ENCODE assay signal across 9 mouse cellular contexts in the genomic region with DNA sequence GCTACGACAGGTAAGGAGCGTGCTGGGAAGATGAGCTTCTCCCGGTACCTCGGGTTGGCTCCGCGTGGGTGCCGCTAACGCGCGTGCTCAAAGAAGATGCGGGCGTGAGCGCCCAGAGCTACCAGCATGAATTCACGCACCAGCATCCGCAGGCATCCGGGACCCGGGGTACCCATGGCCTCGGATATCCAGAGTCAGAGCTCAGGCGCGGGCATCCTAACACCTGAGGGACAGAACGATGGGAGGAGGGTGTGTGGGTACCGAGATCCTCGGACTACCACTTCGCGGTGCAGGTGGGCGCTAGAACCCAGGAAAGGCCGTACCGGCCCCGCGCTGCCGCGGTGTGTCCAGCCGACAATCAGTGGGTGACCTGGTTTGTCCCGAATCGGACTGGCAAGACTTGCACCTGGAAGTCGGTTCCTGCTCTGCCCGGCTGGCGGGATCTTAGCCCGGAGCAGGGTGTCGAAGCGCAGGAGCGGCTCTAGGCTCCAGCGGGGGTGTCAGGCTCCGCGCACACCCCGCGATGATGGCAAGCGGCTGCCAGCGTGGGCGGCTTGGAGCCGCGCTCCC. TPM values are rescaled to one million over a fixed set of nuclear protein-coding genes. Genes with fewer than 3 reads are reported as not detected.
DNase-seq lines count a peak whose midpoint lies in the region; ATAC-seq and TF ChIP-seq lines count a peak whose summit lies in the region.
"Had no signal": no experiment of that assay in that cellular context is flagged by ENCODE, and none has a peak within 500 bp of the region (broad histone marks: within the 10 kb centered on the region; RNA-seq: fewer than 3 reads in every experiment).

No protein-coding gene starts in this region.

- no peak overlapping the region for H3K27ac ChIP-seq in kidney, embryonic 14.5 days (ENCODE audit: low read depth, low read length)
- H3K27ac ChIP-seq in embryonic facial prominence, embryonic 15.5 days (replicated peaks) = no peak overlapping the region
- H3K27ac ChIP-seq in hindbrain, embryonic 16.5 days (ENCODE audit: low read depth, low read length) = peak overlapping the region; percentile 82
- no peak overlapping the region for H3K27ac ChIP-seq in limb, embryonic 14.5 days (replicated peaks; ENCODE audit: low read depth, low read length)

- no peak for DNase-seq in kidney, postnatal 14 days
- DNase-seq in ZHBTc4 (ENCODE audit: low read depth, low spot score) = peak; percentile 35
- no peak for DNase-seq in limb, embryonic 14.5 days (ENCODE audit: low spot score)
- DNase-seq in right cerebral cortex, adult 2 months (ENCODE audit: low spot score in 2 of 2) = peak; percentile 76 to 81
- no peak for DNase-seq in spleen, adult 12 weeks (ENCODE audit: low spot score)

- 0 out of 2 replicates have a peak, but pooled peaks cover 6% of the 10 kb centered on the region for H3K4me1 ChIP-seq in kidney, embryonic 14.5 days (ENCODE audit: control insufficient read depth, insufficient read depth, low read length)
- peaks cover 13% of the 10 kb centered on the region for H3K4me1 ChIP-seq in embryonic facial prominence, embryonic 15.5 days
- peaks cover 11% of the 10 kb centered on the region for H3K4me1 ChIP-seq in hindbrain, embryonic 16.5 days (ENCODE audit: control insufficient read depth, insufficient read depth, low read depth, low read length)
- no peaks in the 10 kb centered on the region for H3K4me1 ChIP-seq in limb, embryonic 14.5 days (ENCODE audit: control insufficient read depth, insufficient read depth, low read length)

- 1% methylated on average over 52 of the region's 52 CpGs for WGBS in kidney, embryonic 14.5 days
- under 1% methylated on average over 52 of the region's 52 CpGs for WGBS in embryonic facial prominence, embryonic 15.5 days
- 1% methylated on average over 52 of the region's 52 CpGs for WGBS in hindbrain, embryonic 16.5 days
- WGBS in limb, embryonic 14.5 days = under 1% methylated on average over 52 of the region's 52 CpGs

- H3K36me3 ChIP-seq in kidney, embryonic 14.5 days (ENCODE audit: control insufficient read depth, insufficient read depth, low read length) = no peaks in the 10 kb centered on the region; the same call in 1 of the 2 replicates
- 0 out of 2 replicates have a peak, but pooled peaks cover under 1% of the 10 kb centered on the region for H3K36me3 ChIP-seq in embryonic facial prominence, embryonic 15.5 days
- no peaks in the 10 kb centered on the region for H3K36me3 ChIP-seq in hindbrain, embryonic 16.5 days (ENCODE audit: control insufficient read depth, insufficient read depth, low read length)
- 0 out of 2 replicates have a peak, but pooled peaks cover under 1% of the 10 kb centered on the region for H3K36me3 ChIP-seq in limb, embryonic 14.5 days (ENCODE audit: control insufficient read depth, insufficient read depth, low read length)

- no peaks in the 10 kb centered on the region for H3K9me3 ChIP-seq in kidney, embryonic 14.5 days (ENCODE audit: control insufficient read depth, low read length)
- H3K9me3 ChIP-seq in embryonic facial prominence, embryonic 15.5 days (replicated peaks) = no peaks in the 10 kb centered on the region
- no peaks in the 10 kb centered on the region for H3K9me3 ChIP-seq in hindbrain, embryonic 16.5 days (ENCODE audit: control insufficient read depth, low read length)
- H3K9me3 ChIP-seq in limb, embryonic 14.5 days (ENCODE audit: control insufficient read depth, low read length) = no peaks in the 10 kb centered on the region

- peak overlapping the region; percentile 92 for H3K4me2 ChIP-seq in kidney, embryonic 14.5 days (replicated peaks; ENCODE audit: low read depth, low read length)
- H3K4me2 ChIP-seq in embryonic facial prominence, embryonic 15.5 days (replicated peaks) = peak overlapping the region; percentile 96
- peak overlapping the region; percentile 85 for H3K4me2 ChIP-seq in hindbrain, embryonic 16.5 days (ENCODE audit: low read length)
- peak overlapping the region; percentile 90 for H3K4me2 ChIP-seq in limb, embryonic 14.5 days (replicated peaks; ENCODE audit: low read depth, low read length, severe bottlenecking)

- H3K4me3 ChIP-seq in kidney, embryonic 14.5 days (ENCODE audit: low read length) = peak overlapping the region; percentile 49
- H3K4me3 ChIP-seq in embryonic facial prominence, embryonic 15.5 days (replicated peaks) = peak overlapping the region; percentile 50
- peak overlapping the region; percentile 63 for H3K4me3 ChIP-seq in hindbrain, embryonic 16.5 days (ENCODE audit: low read length)
- peak overlapping the region; percentile 51 for H3K4me3 ChIP-seq in limb, embryonic 14.5 days (replicated peaks; ENCODE audit: low read length)

- H3K27me3 ChIP-seq in kidney, embryonic 14.5 days (ENCODE audit: control insufficient read depth, insufficient read depth, low read length) = peaks cover 33% of the 10 kb centered on the region
- peaks cover 42% of the 10 kb centered on the region for H3K27me3 ChIP-seq in embryonic facial prominence, embryonic 15.5 days
- H3K27me3 ChIP-seq in hindbrain, embryonic 16.5 days (replicated peaks; ENCODE audit: control insufficient read depth, insufficient read depth, low read length) = no peaks in the 10 kb centered on the region
- H3K27me3 ChIP-seq in limb, embryonic 14.5 days (ENCODE audit: control insufficient read depth, insufficient read depth, low read length) = peaks cover 29% of the 10 kb centered on the region

- peak; percentile 64 for ATAC-seq in kidney, embryonic 14.5 days (ENCODE audit: low FRiP score, low TSS enrichment)
- ATAC-seq in embryonic facial prominence, embryonic 15.5 days (ENCODE audit: insufficient number of reproducible peaks, low FRiP score, low TSS enrichment, low read depth) = 0 out of 2 replicates have a peak, but pooled peaks have one; percentile 26
- ATAC-seq in hindbrain, embryonic 16.5 days = peak; percentile 53
- no peak for ATAC-seq in limb, embryonic 14.5 days (ENCODE audit: low FRiP score, low read depth)

- H3K9ac ChIP-seq in kidney, embryonic 14.5 days (ENCODE audit: low read depth, low read length) = peak overlapping the region; percentile 28; the same call in 1 of the 2 replicates
- H3K9ac ChIP-seq in embryonic facial prominence, embryonic 15.5 days = peak overlapping the region; percentile 7
- H3K9ac ChIP-seq in hindbrain, embryonic 16.5 days (ENCODE audit: low read depth, low read length) = peak overlapping the region; percentile 76
- peak overlapping the region; percentile 52 for H3K9ac ChIP-seq in limb, embryonic 14.5 days (ENCODE audit: low read depth, low read length, severe bottlenecking)

- no peak for TF ChIP-seq POLR2A in limb, embryonic 14.5 days (IDR thresholded peaks at IDR 0.05; ENCODE audit: borderline replicate concordance, extremely low read depth, insufficient read depth, insufficient read length)

RNA-seq across cellular contexts. Expression of a gene that starts 0.7 kb away (rescaled TPM):
- polyA plus RNA-seq in kidney, embryonic 14.5 days (2014; fragmentation: Nextera tagmentation; extraction: Ambion mirVana) = 0.49 and 0.81 TPM in 2 replicates
- polyA plus RNA-seq in embryonic facial prominence, embryonic 15.5 days (2015; fragmentation: Nextera tagmentation; extraction: Ambion mirVana) = 4.1 and 4.2 TPM in 2 replicates
- 41.9 and 50.8 TPM in 2 replicates for polyA plus RNA-seq in hindbrain, embryonic 16.5 days (2015; fragmentation: Nextera tagmentation; extraction: Ambion mirVana)
- polyA plus RNA-seq in limb, embryonic 14.5 days (2012; rRNA removed) = 14.1 and 15.5 TPM in 2 replicates
- polyA plus RNA-seq in limb, embryonic 14.5 days (2014; fragmentation: Nextera tagmentation; extraction: Ambion mirVana) = 4.0 TPM in 2 replicates
- polyA plus RNA-seq: G1E had no signal

RNA-seq across cellular contexts. Expression of a gene that starts 16.6 kb away (rescaled TPM):
- polyA plus RNA-seq in kidney, embryonic 14.5 days (2014; fragmentation: Nextera tagmentation; extraction: Ambion mirVana) = 91.7 and 109 TPM in 2 replicates
- 97.9 and 102 TPM in 2 replicates for polyA plus RNA-seq in embryonic facial prominence, embryonic 15.5 days (2015; fragmentation: Nextera tagmentation; extraction: Ambion mirVana)
- 67.3 and 70.9 TPM in 2 replicates for polyA plus RNA-seq in hindbrain, embryonic 16.5 days (2015; fragmentation: Nextera tagmentation; extraction: Ambion mirVana)
- polyA plus RNA-seq in limb, embryonic 14.5 days (2012; rRNA removed) = 122 and 141 TPM in 2 replicates
- polyA plus RNA-seq in limb, embryonic 14.5 days (2014; fragmentation: Nextera tagmentation; extraction: Ambion mirVana) = 120 and 123 TPM in 2 replicates

RNA-seq across cellular contexts. Expression of a gene that starts 20.9 kb away (rescaled TPM):
- polyA plus RNA-seq in kidney, embryonic 14.5 days (2014; fragmentation: Nextera tagmentation; extraction: Ambion mirVana) = not detected in 2 replicates
- polyA plus RNA-seq in embryonic facial prominence, embryonic 15.5 days (2015; fragmentation: Nextera tagmentation; extraction: Ambion mirVana) = 1.9 and 2.3 TPM in 2 replicates
- polyA plus RNA-seq in hindbrain, embryonic 16.5 days (2015; fragmentation: Nextera tagmentation; extraction: Ambion mirVana) = 0.04 TPM in 1 of 2 replicates, not detected in the other
- polyA plus RNA-seq in limb, embryonic 14.5 days (2012; rRNA removed) = 0.10 and 0.19 TPM in 2 replicates
- 0.10 and 0.25 TPM in 2 replicates for polyA plus RNA-seq in limb, embryonic 14.5 days (2014; fragmentation: Nextera tagmentation; extraction: Ambion mirVana)

RNA-seq across cellular contexts. Expression of a gene that starts 56.6 kb away (rescaled TPM):
- not detected in 2 replicates for polyA plus RNA-seq in kidney, embryonic 14.5 days (2014; fragmentation: Nextera tagmentation; extraction: Ambion mirVana)
- polyA plus RNA-seq in embryonic facial prominence, embryonic 15.5 days (2015; fragmentation: Nextera tagmentation; extraction: Ambion mirVana) = not detected in 2 replicates
- polyA plus RNA-seq in hindbrain, embryonic 16.5 days (2015; fragmentation: Nextera tagmentation; extraction: Ambion mirVana) = not detected in 2 replicates
- not detected in 2 replicates for polyA plus RNA-seq in limb, embryonic 14.5 days (2012; rRNA removed)
- polyA plus RNA-seq in limb, embryonic 14.5 days (2014; fragmentation: Nextera tagmentation; extraction: Ambion mirVana) = not detected in 2 replicates
- polyA plus RNA-seq: G1E had no signal

Comparison
In these comparisons a context has a peak if more than half of its experiments do, and no peak if none do; other contexts are left out.
1. H3K9ac ChIP-seq: peak in every context shown above with its lines; median percentile 76 in hindbrain, embryonic 16.5 days; 52 in limb, embryonic 14.5 days; 28 in kidney, embryonic 14.5 days; 7 in embryonic facial prominence, embryonic 15.5 days.
2. DNase-seq: peak in ZHBTc4 (single experiment) and right cerebral cortex, adult 2 months (2 of 2); none in kidney, postnatal 14 days (single experiment), limb, embryonic 14.5 days (single experiment) and spleen, adult 12 weeks (single experiment).
3. Peak in every context shown above with its lines, with median percentiles within 50 percentile points of each other: H3K4me2 ChIP-seq and H3K4me3 ChIP-seq.